Mouse (Mus musculus) heart, postnatal 0 days (tissue): Measurements from ENCODE around the gene Gprc5c.

Source experiments
- CTCF ChIP-seq: IDR thresholded peaks from 2 replicates; pipeline ENCODE4 v1.5.1; 2016; ENCODE audit warnings: antibody characterized with exemption, control low read depth, low read depth
- EP300 ChIP-seq: IDR thresholded peaks from 2 replicates; pipeline ENCODE4 v1.6.1; 2016; ENCODE audit warnings: antibody characterized with exemption, low read depth

- no peak for TF ChIP-seq CTCF
- no peak for TF ChIP-seq EP300
Measured at GRCm38 (mm10) chr11:114822727-114823126, 28.2 kb upstream of the Gprc5c start.
